Mouse (Mus musculus) heart, embryonic 14.5 days (tissue): ENCODE data around the gene Edem3. TPM values are rescaled to one million over a fixed set of nuclear protein-coding genes. Genes with fewer than 3 reads are reported as not detected.

Experiments
- ATAC-seq: fragments of 200-750 bp; cut with Nextera tagmentation; 2 replicates; pipeline ENCODE4 v1.8.0; 2017; ENCODE audit warnings: low read depth, moderate TSS enrichment; ENCODE audit not compliant: insufficient number of reproducible peaks, insufficient read depth, low FRiP score
- H3K27ac ChIP-seq, 2 experiments: fragments of 200-500 bp in 1 of 2; fragments of 300-500 bp in 1 of 2; sonication (generic) in 1 of 2; replicated peaks in 1 of 2; 2 replicates each; pipeline ENCODE4 v1.5.1; 2012 to 2014; ENCODE audit warnings: low read depth in 2 of 2, low read length in 2 of 2, control low read depth in 1 of 2, mild to moderate bottlenecking in 1 of 2, mixed read lengths in 1 of 2; ENCODE audit not compliant: control insufficient read depth in 1 of 2, insufficient read depth in 1 of 2
- H3K27me3 ChIP-seq: fragments of 300-500 bp; sonication (generic); 2 replicates; pipeline ENCODE4 v1.6.1; 2014; ENCODE audit warnings: mild to moderate bottlenecking, low read length, control low read depth; ENCODE audit not compliant: control insufficient read depth, insufficient read depth
- H3K36me3 ChIP-seq: fragments of 300-500 bp; sonication (generic); 2 replicates; pipeline ENCODE4 v1.6.1; 2014; ENCODE audit warnings: mild to moderate bottlenecking, control low read depth, low read length, mixed read lengths; ENCODE audit not compliant: control insufficient read depth, insufficient read depth
- H3K4me1 ChIP-seq, 2 experiments: fragments of 200-500 bp in 1 of 2; fragments of 300-500 bp in 1 of 2; sonication (generic) in 1 of 2; 2 replicates each; pipeline ENCODE4 v1.6.1; 2012 to 2014; ENCODE audit warnings: low read length in 2 of 2, control low read depth in 1 of 2, mixed read lengths in 1 of 2; ENCODE audit not compliant: control insufficient read depth in 2 of 2, insufficient read depth in 2 of 2
- H3K4me2 ChIP-seq: fragments of 300-500 bp; sonication (generic); 2 replicates; pipeline ENCODE4 v1.6.1; 2014; ENCODE audit warnings: mild to moderate bottlenecking, low read length
- H3K4me3 ChIP-seq, 2 experiments: fragments of 200-500 bp in 1 of 2; fragments of 300-500 bp in 1 of 2; sonication (generic) in 1 of 2; 2 replicates each; pipeline ENCODE4 v1.5.1; 2012 to 2014; ENCODE audit warnings: low read length in 2 of 2, mild to moderate bottlenecking in 2 of 2, control low read depth in 1 of 2, low read depth in 1 of 2, moderate library complexity in 1 of 2; ENCODE audit not compliant: control insufficient read depth in 1 of 2, insufficient read depth in 1 of 2
- H3K9ac ChIP-seq: fragments of 300-500 bp; sonication (generic); 2 replicates; pipeline ENCODE4 v1.6.1; 2014; ENCODE audit warnings: mild to moderate bottlenecking, low read length
- H3K9me3 ChIP-seq: fragments of 300-500 bp; sonication (generic); 2 replicates; pipeline ENCODE4 v1.6.1; 2016; ENCODE audit warnings: low read length, control low read depth; ENCODE audit not compliant: control insufficient read depth
- WGBS: fragments of 180-500 bp; shearing (Covaris S2); extraction: QIAGEN DNeasy Blood & Tissue Kit; methylation state at CpG from one replicate; pipeline ENCODE4 v1.1.7; 2014; 5-methylcytosine and 5-hydroxymethylcytosine counted together
- polyA plus RNA-seq: library from polyadenylated mRNA; unstranded; fragments of >200 nt; fragmentation: Nextera tagmentation; extraction: Ambion mirVana; gene quantifications from 2 replicates; pipeline ENCODE4 v1.2.1, GENCODE M21; 2014

Edem3 gene
- polyA plus RNA-seq, result 17.1 and 17.5 TPM in 2 replicates

- Histone ChIP-seq H3K9me3 (no peaks in the 10 kb centered on the region), H3K4me3 (peak within 1 kb of the TSS; percentile 76 to 79), H3K27me3 (no peaks in the 10 kb centered on the region), H3K9ac (peak within 1 kb of the TSS; percentile 84), H3K36me3 (peaks cover 6% of the 10 kb centered on the region; the same call in 1 of the 2 replicates), H3K4me2 (peak within 1 kb of the TSS; percentile 97), H3K27ac (peak within 1 kb of the TSS; percentile 48 to 84), H3K4me1 (peaks cover 0 to 17% of the 10 kb centered on the region in 2 experiments; a peak in 2 of 4 replicates)
- peak; percentile 100 for ATAC-seq
- under 1% methylated on average over 64 of the region's 64 CpGs for whole genome bisulfite sequencing
Observed at GRCm38 (mm10) chr1:151754881-151755659, at the start of gene Edem3. TSS of gene Edem3 (plus strand) at chr1:151755371.

- no peak for ATAC-seq
- no peaks in the 10 kb centered on the region for H3K27me3 ChIP-seq
- no peaks in the 10 kb centered on the region for H3K36me3 ChIP-seq
- no peaks in the 10 kb centered on the region for H3K9me3 ChIP-seq
- 30% methylated on average over 11 of the region's 11 CpGs for WGBS
- peak overlapping the region; percentile 46 for H3K4me2 ChIP-seq
- H3K9ac ChIP-seq, result 0 out of 2 replicates have a peak overlapping the region, but pooled peaks have one; percentile 42
- peaks cover 8 to 19% of the 10 kb centered on the region in 2 experiments for H3K4me1 ChIP-seq
- H3K27ac ChIP-seq, result no peak overlapping the region
- no peak overlapping the region for H3K4me3 ChIP-seq
Observed at GRCm38 (mm10) chr1:151705723-151706396, 49.3 kb upstream of the Edem3 start.

GRCm38 (mm10) chr1:151706397-151706752 lies 48.8 kb upstream of the Edem3 start:
- Histone ChIP-seq H3K36me3 (no peaks in the 10 kb centered on the region), H3K9ac (no peak overlapping the region), H3K4me3 (no peak overlapping the region), H3K27me3 (no peaks in the 10 kb centered on the region), H3K4me2 (no peak overlapping the region), H3K27ac (no peak overlapping the region), H3K9me3 (no peaks in the 10 kb centered on the region), H3K4me1 (peaks cover 9 to 19% of the 10 kb centered on the region in 2 experiments)
- 74% methylated on average over 3 of the region's 3 CpGs for WGBS
- ATAC-seq, result no peak

GRCm38 (mm10) chr1:151708966-151709733 lies 46.0 kb upstream of the Edem3 start:
- Histone ChIP-seq H3K4me1 (peaks cover 9 to 19% of the 10 kb centered on the region in 2 experiments), H3K9me3 (no peaks in the 10 kb centered on the region), H3K4me2 (peak overlapping the region; percentile 40), H3K36me3 (no peaks in the 10 kb centered on the region), H3K27ac (peak overlapping the region; percentile 17 to 43; a peak in 2 of 4 replicates), H3K27me3 (no peaks in the 10 kb centered on the region), H3K9ac (no peak overlapping the region), H3K4me3 (no peak overlapping the region)
- ATAC-seq, result no peak
- 40% methylated on average over 13 of the region's 13 CpGs for WGBS

- Histone ChIP-seq H3K4me3 (no peak overlapping the region), H3K27ac (peak overlapping the region; percentile 17 to 43; a peak in 2 of 4 replicates), H3K27me3 (no peaks in the 10 kb centered on the region), H3K4me1 (peaks cover 9 to 19% of the 10 kb centered on the region in 2 experiments), H3K36me3 (no peaks in the 10 kb centered on the region), H3K9ac (no peak overlapping the region), H3K4me2 (peak overlapping the region; percentile 40), H3K9me3 (no peaks in the 10 kb centered on the region)
- no peak for ATAC-seq
- WGBS, result 32% methylated on average over 2 of the region's 2 CpGs
Observed at GRCm38 (mm10) chr1:151709734-151710022, 45.5 kb upstream of the Edem3 start.

DNA sequence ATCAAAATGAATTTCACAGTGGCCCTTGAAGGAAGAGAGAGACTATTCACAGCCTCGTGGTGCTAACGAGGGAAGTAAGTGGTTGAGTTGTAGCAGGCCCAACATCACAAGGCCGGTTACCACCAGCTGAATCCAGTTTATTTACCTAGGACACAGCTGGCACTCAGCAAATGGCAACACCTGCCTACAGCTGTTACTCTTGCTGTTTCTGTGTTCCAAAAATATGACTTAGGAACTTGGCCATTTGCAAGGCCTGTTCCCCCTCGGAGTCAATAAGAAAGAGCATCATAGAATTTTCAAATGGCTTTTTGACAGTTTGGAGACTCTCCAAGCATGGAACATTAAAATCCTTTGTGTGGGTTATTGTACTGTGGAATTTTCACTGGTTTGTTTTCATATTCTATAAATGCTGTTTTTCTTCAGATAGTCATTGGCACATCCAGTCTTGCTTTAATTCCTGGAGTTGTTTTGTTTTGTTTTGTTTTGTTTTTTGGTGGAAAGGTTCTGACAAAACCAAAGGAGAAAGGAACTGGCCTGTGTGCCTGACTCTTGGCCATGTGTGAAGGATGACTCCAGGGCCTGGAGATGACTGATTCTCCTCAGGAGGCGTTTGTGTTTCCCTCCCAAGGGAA lies 44.6 kb upstream of the Edem3 start:
- no peaks in the 10 kb centered on the region for H3K36me3 ChIP-seq
- no peak overlapping the region for H3K4me2 ChIP-seq
- H3K9me3 ChIP-seq, result no peaks in the 10 kb centered on the region
- no peak for ATAC-seq
- 64% methylated on average over 5 of the region's 5 CpGs for WGBS
- H3K27ac ChIP-seq, result no peak overlapping the region
- no peaks in the 10 kb centered on the region for H3K27me3 ChIP-seq
- peaks cover 9 to 17% of the 10 kb centered on the region in 2 experiments for H3K4me1 ChIP-seq
- no peak overlapping the region for H3K4me3 ChIP-seq
- H3K9ac ChIP-seq, result no peak overlapping the region

DNA sequence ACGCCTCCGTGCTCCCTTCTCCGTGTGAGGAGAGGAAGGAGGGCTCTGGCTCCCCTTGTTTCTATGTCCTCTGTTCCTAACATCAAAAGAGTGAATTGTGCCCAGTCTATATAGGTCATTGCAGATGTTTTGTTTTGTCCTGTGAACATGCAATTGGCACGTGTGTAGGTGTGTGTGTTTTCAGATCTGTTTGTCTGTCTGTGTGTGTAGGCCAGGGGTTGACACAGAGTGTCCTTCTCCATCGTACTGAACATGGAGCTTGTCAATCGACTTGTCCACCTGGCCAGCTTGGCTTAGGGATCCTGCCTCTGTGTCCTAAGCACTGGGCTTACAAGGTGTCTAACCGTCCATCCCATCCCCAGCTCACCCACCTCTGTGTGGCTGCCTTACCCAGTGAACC lies 44.1 kb upstream of the Edem3 start:
- Histone ChIP-seq H3K27ac (no peak overlapping the region), H3K4me3 (no peak overlapping the region), H3K4me2 (no peak overlapping the region), H3K36me3 (no peaks in the 10 kb centered on the region), H3K9ac (no peak overlapping the region), H3K27me3 (no peaks in the 10 kb centered on the region), H3K4me1 (peaks cover 9 to 12% of the 10 kb centered on the region in 2 experiments), H3K9me3 (no peaks in the 10 kb centered on the region)
- 64% methylated on average over 7 of the region's 7 CpGs for WGBS
- no peak for ATAC-seq
